In genomic region chr14:54101775-54102174, GRCm38 (mm10) we compare ENCODE assay signal across 26 mouse cellular contexts.
A peak's percentile ranks its signal among the peaks of the same experiment; 100 is the strongest.
DNase-seq lines count a peak whose midpoint lies in the region; ATAC-seq lines count a peak whose summit lies in the region.
"Had no signal": no experiment of that assay in that cellular context is flagged by ENCODE, and none has a peak within 500 bp of the region (broad histone marks: within the 10 kb centered on the region; RNA-seq: fewer than 3 reads in every experiment).

No protein-coding gene starts in this region.

- H3K36me3 ChIP-seq in embryonic facial prominence, embryonic 15.5 days = no peaks in the 10 kb centered on the region
- no peaks in the 10 kb centered on the region for H3K36me3 ChIP-seq in embryonic facial prominence, embryonic 10.5 days (replicated peaks)
- H3K36me3 ChIP-seq in kidney, embryonic 16.5 days (ENCODE audit: insufficient read depth, low read length) = no peaks in the 10 kb centered on the region
- H3K36me3 ChIP-seq in lung, embryonic 15.5 days = no peaks in the 10 kb centered on the region
- H3K36me3 ChIP-seq: embryonic facial prominence, embryonic 12.5 days; forebrain, embryonic 12.5 days; forebrain, embryonic 15.5 days; G1E; heart, embryonic 10.5 days; heart, embryonic 13.5 days; hindbrain, embryonic 12.5 days; hindbrain, embryonic 15.5 days had no signal

- no peak overlapping the region for H3K9ac ChIP-seq in embryonic facial prominence, embryonic 15.5 days
- H3K9ac ChIP-seq in kidney, embryonic 16.5 days (replicated peaks; ENCODE audit: low read length) = no peak overlapping the region
- H3K9ac ChIP-seq in lung, embryonic 15.5 days = no peak overlapping the region
- H3K9ac ChIP-seq: embryonic facial prominence, embryonic 12.5 days; forebrain, embryonic 12.5 days; forebrain, embryonic 15.5 days; heart, embryonic 13.5 days; hindbrain, embryonic 12.5 days; hindbrain, embryonic 15.5 days had no signal

- peaks cover 18% of the 10 kb centered on the region for H3K4me1 ChIP-seq in embryonic facial prominence, embryonic 15.5 days
- H3K4me1 ChIP-seq in embryonic facial prominence, embryonic 10.5 days = peaks cover 33% of the 10 kb centered on the region
- H3K4me1 ChIP-seq in kidney, embryonic 16.5 days (ENCODE audit: insufficient read depth, low read length) = peaks cover 16% of the 10 kb centered on the region
- H3K4me1 ChIP-seq in lung, embryonic 15.5 days = peaks cover 38% of the 10 kb centered on the region
- H3K4me1 ChIP-seq: forebrain, embryonic 15.5 days had no signal

- H3K4me2 ChIP-seq in embryonic facial prominence, embryonic 15.5 days (replicated peaks) = no peak overlapping the region
- H3K4me2 ChIP-seq in kidney, embryonic 16.5 days (replicated peaks; ENCODE audit: low read depth, low read length) = no peak overlapping the region
- H3K4me2 ChIP-seq in lung, embryonic 15.5 days = no peak overlapping the region
- H3K4me2 ChIP-seq: embryonic facial prominence, embryonic 12.5 days; forebrain, embryonic 12.5 days; forebrain, embryonic 15.5 days; heart, embryonic 13.5 days; hindbrain, embryonic 12.5 days; hindbrain, embryonic 15.5 days had no signal

- DNase-seq in embryonic facial prominence, embryonic 10.5 days (ENCODE audit: low spot score) = no peak
- DNase-seq in kidney, postnatal 14 days = no peak
- no peak for DNase-seq in lung, postnatal 36 days
- peak; percentile 40 for DNase-seq in 416B (ENCODE audit: low read depth)
- DNase-seq: adrenal gland, postnatal 10 days; adrenal gland, postnatal 36 days; B cell, adult 2 months; cerebellum, adult 18-20 months; cerebellum, adult 9-10 months; cerebellum, postnatal 14 days; gastrocnemius, postnatal 25 days; heart, adult 2 months had no signal

- no peaks in the 10 kb centered on the region for H3K9me3 ChIP-seq in embryonic facial prominence, embryonic 15.5 days (replicated peaks)
- H3K9me3 ChIP-seq in embryonic facial prominence, embryonic 10.5 days = no peaks in the 10 kb centered on the region
- H3K9me3 ChIP-seq in kidney, embryonic 16.5 days (ENCODE audit: low read length) = no peaks in the 10 kb centered on the region
- H3K9me3 ChIP-seq in lung, embryonic 15.5 days = no peaks in the 10 kb centered on the region
- H3K9me3 ChIP-seq: embryonic facial prominence, embryonic 12.5 days; forebrain, embryonic 12.5 days; forebrain, embryonic 15.5 days; G1E; heart, embryonic 10.5 days; heart, embryonic 13.5 days; hindbrain, embryonic 12.5 days; hindbrain, embryonic 15.5 days had no signal

- no peaks in the 10 kb centered on the region for H3K27me3 ChIP-seq in embryonic facial prominence, embryonic 15.5 days
- no peaks in the 10 kb centered on the region for H3K27me3 ChIP-seq in embryonic facial prominence, embryonic 10.5 days (replicated peaks; ENCODE audit: low read depth, poor library complexity, severe bottlenecking)
- no peaks in the 10 kb centered on the region for H3K27me3 ChIP-seq in kidney, embryonic 16.5 days (ENCODE audit: insufficient read depth, low read length)
- no peaks in the 10 kb centered on the region for H3K27me3 ChIP-seq in lung, embryonic 15.5 days
- H3K27me3 ChIP-seq: CH12.LX; embryonic facial prominence, embryonic 12.5 days; forebrain, embryonic 12.5 days; forebrain, embryonic 15.5 days; heart, embryonic 13.5 days; hindbrain, embryonic 12.5 days; hindbrain, embryonic 15.5 days; Patski had no signal

- WGBS in embryonic facial prominence, embryonic 15.5 days = 61% methylated on average over 3 of the region's 3 CpGs
- 58% methylated on average over 3 of the region's 3 CpGs for WGBS in embryonic facial prominence, embryonic 10.5 days
- WGBS in kidney, embryonic 16.5 days = 36% methylated on average over 3 of the region's 3 CpGs
- 14% methylated on average over 3 of the region's 3 CpGs for WGBS in lung, embryonic 15.5 days

- no peak overlapping the region for H3K4me3 ChIP-seq in embryonic facial prominence, embryonic 15.5 days (replicated peaks)
- H3K4me3 ChIP-seq in embryonic facial prominence, embryonic 10.5 days = no peak overlapping the region
- H3K4me3 ChIP-seq in kidney, embryonic 16.5 days (ENCODE audit: low read length) = no peak overlapping the region
- no peak overlapping the region for H3K4me3 ChIP-seq in lung, embryonic 15.5 days
- H3K4me3 ChIP-seq: embryonic facial prominence, embryonic 12.5 days; erythroblast, embryonic 14.5 days; forebrain, embryonic 12.5 days; forebrain, embryonic 15.5 days; heart, adult 2 months; heart, embryonic 10.5 days; heart, embryonic 13.5 days; hindbrain, embryonic 12.5 days; hindbrain, embryonic 15.5 days had no signal

- peak; percentile 51; the same call in 1 of the 2 replicates for ATAC-seq in embryonic facial prominence, embryonic 15.5 days (ENCODE audit: insufficient number of reproducible peaks, low FRiP score, low TSS enrichment, low read depth)
- ATAC-seq in kidney, embryonic 16.5 days (ENCODE audit: low FRiP score, low TSS enrichment) = 0 out of 2 replicates have a peak, but pooled peaks have one; percentile 31
- 0 out of 2 replicates have a peak, but pooled peaks have one; percentile 17 for ATAC-seq in lung, embryonic 15.5 days (ENCODE audit: borderline replicate concordance, extremely low read depth, low FRiP score, low TSS enrichment)
- ATAC-seq: forebrain, embryonic 15.5 days; Patski had no signal

- no peak overlapping the region for H3K27ac ChIP-seq in embryonic facial prominence, embryonic 15.5 days (replicated peaks)
- H3K27ac ChIP-seq in embryonic facial prominence, embryonic 10.5 days (replicated peaks) = no peak overlapping the region; the same call in 1 of the 2 replicates
- no peak overlapping the region for H3K27ac ChIP-seq in kidney, embryonic 16.5 days (ENCODE audit: low read length)
- H3K27ac ChIP-seq in lung, embryonic 15.5 days = no peak overlapping the region
- H3K27ac ChIP-seq: embryonic facial prominence, embryonic 12.5 days; forebrain, embryonic 12.5 days; forebrain, embryonic 15.5 days; heart, adult 2 months; heart, embryonic 13.5 days; hindbrain, embryonic 12.5 days; hindbrain, embryonic 15.5 days had no signal
